Mouse (Mus musculus): ENCODE results near the gene Smok3a.
"Not testable (repeated sequence)": the region's sequence is repeated elsewhere in the genome, so short reads cannot be mapped to it uniquely, and the experiment has no call there.

The Smok3a gene

DNA sequence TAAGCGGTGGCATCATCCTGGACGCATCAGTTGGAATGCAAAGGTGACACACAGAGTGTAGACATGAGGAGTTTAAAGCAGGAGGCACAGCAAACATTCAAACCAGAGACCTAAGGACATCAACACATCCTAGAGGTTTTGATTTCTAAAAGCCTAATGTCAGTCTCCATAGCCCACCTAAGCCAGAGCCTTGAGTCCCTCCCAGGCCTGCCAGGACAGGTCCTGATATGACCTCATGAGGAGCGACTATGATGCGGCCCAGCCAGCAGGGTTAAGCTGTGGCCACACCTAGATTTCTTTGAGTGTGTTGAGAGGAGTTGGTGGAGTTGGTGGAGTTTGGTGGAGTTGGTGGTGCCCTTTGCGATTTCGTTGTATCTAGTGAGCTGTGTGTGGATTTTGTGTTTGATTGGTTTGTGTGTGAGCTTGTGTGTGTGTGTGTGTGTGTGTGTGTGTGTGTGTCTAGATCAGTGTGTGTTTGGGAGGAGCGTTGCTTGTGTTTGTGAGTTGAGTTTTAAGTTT is at the start of gene Smok3a, which contains the start of gene Smok3b:
TSS of gene Smok3a (plus strand) at position 301 of the 519 bp plus-strand sequence.
TSS of gene Smok3b (plus strand) at position 469 of the 519 bp plus-strand sequence.
- not testable (repeated sequence) for DNase-seq (ENCODE audit: extremely low read depth, low read depth)

DNA sequence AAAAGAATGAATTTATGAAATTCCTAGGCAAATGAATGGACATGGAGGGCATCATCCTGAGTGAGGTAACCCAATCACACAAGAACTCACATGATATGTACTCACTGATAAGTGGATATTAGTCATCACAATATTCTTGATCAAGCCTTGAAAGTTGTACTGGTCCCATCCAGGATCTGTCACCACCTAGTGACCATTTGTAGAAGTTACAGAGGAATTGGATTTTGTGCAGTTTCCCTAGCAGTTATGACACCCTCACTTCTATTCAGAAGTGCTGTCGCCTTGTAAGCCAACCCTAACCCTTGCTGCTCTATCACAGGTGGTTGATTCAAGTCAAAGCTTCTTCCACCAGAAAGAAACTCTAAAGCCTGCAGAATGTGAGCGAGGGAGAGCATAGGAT is 47.9 kb upstream of the Smok3a start:
- no peak for DNase-seq (ENCODE audit: extremely low read depth, low read depth)

DNA sequence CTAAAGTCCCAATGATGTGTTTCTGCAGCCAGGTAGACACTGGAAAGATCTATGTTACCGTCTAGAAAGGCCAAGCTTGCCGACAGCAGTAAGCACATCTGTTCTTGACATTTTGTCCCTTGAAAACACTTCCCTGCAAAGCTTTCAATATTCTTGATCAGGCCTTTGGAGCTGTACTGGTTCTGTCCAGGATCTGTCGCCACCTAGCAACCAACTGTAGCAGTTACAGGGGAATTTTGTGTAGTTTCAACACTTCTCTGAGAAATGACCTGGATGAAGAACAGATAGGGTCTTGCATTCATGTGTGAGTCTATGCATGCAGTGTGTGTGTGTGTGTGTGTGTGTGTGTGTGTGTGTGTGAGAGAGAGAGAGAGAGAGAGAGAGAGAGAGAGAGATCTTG is 47.3 kb upstream of the Smok3a start:
- no peak for DNase-seq (ENCODE audit: extremely low read depth, low read depth)

DNA sequence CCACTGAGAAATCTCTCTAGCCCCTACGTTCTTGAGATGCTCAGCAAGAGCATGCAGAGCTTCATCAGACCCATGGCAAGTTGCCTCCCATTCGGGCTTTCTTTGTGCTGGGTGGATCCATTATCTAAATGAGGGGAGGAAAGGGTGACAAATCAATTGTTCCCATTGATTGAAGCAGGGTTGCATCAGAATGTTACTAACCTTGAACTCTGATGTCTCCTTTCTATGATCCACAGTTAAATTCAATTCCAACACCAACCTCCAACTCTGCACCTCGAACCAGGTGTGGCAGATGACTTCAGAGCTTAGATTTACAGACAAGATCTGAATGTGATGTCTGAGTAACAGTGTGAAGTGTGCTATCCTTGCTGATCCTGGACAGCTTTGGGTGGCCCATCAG is 46.3 kb upstream of the Smok3a start:
- no peak for DNase-seq (ENCODE audit: extremely low read depth, low read depth)

DNA sequence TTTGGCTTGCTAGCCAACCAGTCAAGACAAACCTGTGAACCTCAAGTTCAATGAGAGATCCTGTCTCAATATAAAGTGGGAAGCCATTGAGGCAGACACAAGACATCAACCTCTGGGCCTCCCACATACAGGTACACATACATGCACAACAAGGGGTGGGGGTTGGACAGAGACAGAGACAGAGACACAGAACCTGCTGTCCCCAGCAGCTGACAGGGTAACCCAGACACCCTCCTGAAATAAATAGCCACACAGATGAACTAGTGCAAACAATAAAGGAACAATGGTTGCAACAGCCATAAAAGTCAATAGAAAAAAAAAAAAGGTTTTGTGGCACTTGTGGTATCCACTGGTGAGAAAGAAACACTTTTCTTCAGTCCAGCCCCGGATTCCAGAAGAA is 45.6 kb upstream of the Smok3a start:
- no peak for DNase-seq (ENCODE audit: extremely low read depth, low read depth)

DNA sequence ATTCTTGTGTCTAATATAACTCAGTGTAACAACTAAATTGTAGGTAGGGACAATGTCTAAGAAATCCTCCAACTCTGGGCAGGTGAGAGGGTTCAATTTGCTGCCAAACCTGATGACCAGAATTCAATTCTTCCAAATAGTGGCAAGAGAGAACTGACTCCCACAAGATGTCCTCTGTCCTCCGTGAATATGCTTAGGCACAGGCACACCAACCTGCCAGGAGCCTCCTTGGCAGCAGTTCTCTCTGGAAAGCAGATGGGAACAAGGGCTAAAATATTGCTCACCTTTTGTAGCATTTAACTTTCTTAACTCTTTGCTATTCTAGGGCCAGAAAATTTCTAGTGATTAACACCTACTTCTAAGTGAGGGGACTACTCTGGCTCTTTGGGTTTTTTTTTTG is 43.8 kb upstream of the Smok3a start:
- DNase-seq (ENCODE audit: extremely low read depth, low read depth), result no peak

DNA sequence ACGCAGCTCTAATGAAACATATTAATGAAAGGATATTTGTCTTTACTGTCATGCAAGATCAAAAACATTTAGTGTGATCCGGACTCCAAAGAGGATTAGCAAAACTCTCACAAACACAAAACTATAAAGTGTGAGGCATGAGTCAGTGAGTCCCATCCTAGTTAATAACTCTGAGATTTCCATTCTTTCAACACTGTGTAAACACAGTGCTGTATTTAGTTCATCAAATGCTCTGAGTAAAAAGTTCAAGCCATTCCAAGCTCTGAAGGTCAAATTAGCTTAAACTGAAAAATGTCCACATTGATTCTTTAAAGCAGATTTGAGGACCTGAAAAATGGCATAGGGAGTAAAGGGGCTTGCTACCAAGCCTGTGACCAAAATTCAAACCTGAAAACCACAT is 42.0 kb upstream of the Smok3a start:
- no peak for DNase-seq (ENCODE audit: extremely low read depth, low read depth)

DNA sequence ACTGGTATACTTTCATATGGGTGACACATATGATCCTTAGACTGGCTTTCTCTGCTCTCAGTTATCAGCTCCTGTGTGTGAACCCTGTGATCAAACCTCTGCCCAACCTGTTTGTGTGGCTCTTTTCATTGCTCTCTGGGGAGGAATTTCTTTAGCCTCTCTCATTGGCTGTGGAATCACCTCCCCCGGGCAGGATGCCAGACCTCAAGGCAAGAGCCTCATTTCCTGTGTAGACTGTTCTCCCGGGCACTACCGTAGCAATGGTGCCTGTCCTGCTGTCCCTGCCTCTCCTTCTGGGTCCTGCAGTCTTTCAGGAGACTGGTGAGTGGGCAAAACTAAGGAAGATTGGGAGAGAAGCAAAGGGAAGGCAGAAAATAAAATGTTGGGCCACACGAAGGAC is 39.8 kb upstream of the Smok3a start, which contains the start of gene Azgp1:
TSS of gene Azgp1 (plus strand) at position 221 of the 400 bp plus-strand sequence.
- no peak for DNase-seq (ENCODE audit: extremely low read depth, low read depth)

DNA sequence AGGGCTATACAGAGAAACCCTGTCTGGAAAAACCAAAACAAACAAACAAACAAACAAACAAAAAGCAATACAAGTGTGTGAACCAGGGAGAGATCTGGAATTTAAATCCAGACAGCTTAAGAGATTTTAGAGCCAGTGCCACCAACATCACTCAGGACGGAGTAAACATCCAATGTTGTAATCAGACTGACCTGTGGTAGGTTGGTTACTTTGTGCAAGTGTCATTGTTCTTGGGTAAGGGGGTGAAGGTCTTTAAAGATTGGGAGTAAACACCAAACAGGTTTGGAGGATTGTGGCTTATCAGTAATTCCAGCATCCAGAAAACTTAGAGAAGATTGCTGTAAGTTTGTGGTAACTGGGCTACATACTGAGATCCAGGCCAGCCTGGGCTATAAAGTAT is 34.7 kb upstream of the Smok3a start:
- no peak for DNase-seq (ENCODE audit: extremely low read depth, low read depth)

DNA sequence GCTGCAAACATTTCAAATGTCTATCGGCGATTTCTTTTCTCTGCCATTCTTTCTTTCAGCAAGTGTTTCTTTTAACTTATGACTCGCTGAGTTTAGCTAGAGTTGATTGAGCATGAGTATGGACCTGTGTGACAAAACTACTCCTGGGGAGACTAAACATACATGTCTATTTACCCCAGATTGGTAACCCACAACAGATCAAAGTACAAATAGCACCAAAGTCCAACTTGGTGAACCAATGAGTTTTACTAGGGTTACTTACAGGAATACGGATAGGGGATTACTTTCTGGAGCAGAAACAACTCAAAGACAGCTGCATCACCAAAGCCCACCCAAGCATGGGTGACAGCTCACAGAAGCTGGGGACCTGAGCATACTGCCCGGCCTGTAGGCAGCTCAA is 11.6 kb upstream of the Smok3a start:
- no peak for DNase-seq (ENCODE audit: extremely low read depth, low read depth)

DNA sequence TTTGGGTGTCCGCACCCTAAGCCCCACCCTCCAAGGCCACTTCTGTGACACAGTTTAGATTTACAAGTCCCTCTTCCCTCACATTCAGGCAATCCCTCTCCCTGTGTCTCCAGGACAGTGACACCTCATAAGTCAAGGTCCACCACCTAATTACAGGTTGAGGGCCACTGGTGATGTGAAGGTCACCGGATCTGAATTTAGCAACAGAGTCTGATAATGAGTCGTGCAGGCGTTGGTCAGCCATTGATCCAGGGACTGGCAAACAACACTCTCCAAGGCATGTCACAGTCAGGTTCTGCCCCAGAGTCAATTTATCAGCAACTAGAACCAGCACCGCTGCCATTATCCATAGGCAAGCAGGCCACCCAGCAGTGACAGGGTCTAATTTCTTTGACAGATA is 8.7 kb upstream of the Smok3a start:
- no peak for DNase-seq (ENCODE audit: extremely low read depth, low read depth)

DNA sequence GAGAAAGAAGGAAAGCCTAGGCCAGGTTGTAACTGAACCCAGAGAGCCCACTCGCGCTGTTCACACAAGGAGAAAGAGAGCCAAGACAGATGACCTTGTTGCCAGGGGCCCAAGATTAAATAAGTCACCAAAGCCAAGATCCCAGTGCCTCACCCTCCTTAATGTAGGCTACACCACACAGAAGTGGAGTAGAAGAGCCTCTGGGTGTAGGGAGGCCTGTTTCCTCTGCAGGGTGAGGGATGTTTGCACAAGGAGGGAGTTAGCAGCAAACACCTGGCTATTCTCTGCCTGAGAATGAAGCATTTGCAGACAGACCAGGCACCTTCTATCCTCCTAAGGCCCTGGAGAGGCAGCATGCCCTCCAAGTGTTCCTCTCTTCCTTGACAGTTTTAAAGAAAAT is 4.5 kb upstream of the Smok3a start:
- DNase-seq (ENCODE audit: extremely low read depth, low read depth), result no peak

DNA sequence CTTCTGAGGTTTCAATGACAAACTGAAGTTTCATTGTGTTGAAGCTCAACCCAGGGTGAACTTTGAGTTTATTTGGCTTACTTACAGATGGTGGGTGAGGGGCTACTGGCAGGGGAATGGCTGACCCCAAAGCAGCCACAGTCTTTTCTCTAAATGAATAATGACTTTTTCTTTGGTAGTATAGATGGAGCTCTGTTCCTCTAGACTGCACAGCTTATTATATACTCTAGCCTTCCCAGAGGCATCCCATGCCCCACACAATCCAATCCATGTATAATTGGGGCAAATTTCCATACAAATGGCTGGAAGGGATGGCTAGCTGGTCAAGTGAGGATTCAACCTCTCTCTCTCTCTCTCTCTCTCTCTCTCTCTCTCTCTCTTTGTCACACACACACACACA is 4.1 kb upstream of the Smok3a start:
- DNase-seq (ENCODE audit: extremely low read depth, low read depth), result no peak

DNA sequence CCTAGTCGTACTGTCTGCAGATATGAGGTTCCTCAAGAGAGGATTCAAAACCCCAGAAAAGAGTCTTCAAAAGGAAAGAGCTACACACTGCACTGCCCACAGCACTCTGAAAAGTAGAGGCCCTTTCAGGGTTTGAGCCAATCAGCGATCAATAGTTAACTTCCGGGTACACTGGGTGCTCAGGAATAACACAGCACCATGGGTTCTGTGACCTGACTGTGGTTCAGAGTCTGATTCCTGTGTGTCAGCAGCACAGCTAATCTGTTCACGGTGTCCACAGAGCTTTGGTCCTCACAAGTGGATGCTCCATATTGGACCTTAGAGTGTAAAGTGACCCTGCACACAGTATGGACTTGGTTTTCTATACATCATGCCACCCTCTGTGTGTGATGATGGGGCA is 1.5 kb upstream of the Smok3a start:
- DNase-seq (ENCODE audit: extremely low read depth, low read depth), result not testable (repeated sequence)

DNA sequence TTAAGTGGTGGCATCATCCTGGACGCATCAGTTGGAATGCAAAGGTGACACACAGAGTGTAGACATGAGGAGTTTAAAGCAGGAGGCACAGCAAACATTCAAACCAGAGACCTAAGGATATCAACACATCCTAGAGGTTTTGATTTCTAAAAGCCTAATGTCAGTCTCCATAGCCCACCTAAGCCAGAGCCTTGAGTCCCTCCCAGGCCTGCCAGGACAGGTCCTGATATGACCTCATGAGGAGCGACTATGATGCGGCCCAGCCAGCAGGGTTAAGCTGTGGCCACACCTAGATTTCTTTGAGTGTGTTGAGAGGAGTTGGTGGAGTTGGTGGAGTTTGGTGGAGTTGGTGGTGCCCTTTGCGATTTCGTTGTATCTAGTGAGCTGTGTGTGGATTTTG is 31.8 kb downstream of the Smok3a start, which contains the start of gene Smok3c:
TSS of gene Smok3c (plus strand) at position 301 of the 400 bp plus-strand sequence.
- not testable (repeated sequence) for DNase-seq (ENCODE audit: extremely low read depth, low read depth)

DNA sequence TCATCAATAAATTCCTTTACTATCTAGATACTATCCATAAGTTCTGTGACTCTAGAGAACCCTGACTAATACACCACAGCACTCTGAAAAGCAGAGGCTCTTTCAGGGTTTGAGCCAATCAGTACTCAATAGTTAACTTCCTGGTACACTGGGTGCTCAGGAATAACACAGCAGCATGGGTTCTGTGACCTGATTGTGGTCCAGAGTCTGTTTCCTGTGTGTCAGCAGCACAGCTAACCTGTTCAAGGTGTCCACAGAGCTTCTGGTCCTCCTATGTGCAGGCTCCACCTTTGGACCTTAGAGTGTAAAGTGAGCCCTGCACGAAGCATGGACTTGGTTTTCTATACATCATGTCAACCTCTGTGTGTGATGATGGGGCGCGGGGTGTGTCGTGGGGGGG is 52.7 kb downstream of the Smok3a start:
- DNase-seq (ENCODE audit: extremely low read depth, low read depth), result no peak

DNA sequence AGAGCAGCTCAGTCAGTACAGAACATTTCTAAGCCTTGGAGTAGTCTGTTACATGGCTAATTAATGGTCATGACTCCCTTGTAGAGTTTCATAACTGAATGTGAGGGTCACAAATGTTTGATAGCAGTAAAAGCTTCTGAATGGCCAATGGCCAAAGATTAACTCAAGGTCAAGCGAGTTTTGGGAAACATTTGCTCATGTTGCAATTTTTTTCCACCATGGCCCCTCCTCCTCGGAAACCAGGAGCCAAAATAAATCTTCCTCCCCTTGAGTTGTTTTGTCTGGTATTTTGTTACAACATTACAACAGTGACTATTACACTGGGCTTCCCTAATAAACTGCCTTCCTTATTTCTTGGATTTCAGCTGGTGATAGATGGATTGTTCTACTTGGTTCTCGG is 54.6 kb downstream of the Smok3a start:
- no peak for DNase-seq (ENCODE audit: extremely low read depth, low read depth)

DNA sequence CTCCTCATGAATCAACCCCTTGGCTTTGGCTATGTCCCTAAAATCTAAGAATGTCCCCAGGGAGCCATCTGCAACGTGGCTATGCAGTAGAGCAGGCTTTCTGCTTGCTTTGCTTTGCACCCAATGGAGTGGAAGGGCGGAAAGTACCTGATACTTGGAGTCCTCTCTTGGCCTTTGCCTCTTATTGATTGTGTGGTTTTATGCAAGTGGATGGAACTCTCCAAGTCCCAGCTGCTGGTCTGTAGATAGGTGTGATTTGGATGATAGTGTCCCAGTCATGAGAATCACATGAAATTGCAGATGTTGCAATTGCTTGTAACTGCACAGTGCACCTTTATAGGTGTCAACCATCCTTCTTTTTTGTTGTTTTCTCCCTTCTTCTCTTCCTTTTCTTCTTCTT is 55.1 kb downstream of the Smok3a start:
- DNase-seq (ENCODE audit: extremely low read depth, low read depth), result no peak

DNA sequence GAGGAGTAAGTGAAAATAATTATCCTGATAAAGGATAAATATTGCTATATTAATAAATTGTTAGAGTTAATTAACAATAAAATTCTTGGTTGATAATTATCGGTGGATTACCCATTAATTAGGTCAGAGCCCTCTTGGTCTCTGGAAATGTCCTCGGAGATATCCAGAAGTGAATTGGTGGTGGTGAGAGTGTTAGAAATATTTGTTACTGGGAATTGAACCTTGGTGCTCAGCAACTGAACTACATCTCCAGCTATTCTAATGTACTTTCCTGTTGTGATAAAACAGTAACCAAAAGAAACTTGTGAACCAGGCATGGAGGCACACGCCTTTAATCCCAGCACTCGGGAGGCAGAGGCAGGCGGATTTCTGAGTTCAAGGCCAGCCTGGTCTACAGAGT is 59.4 kb downstream of the Smok3a start:
- no peak for DNase-seq (ENCODE audit: extremely low read depth, low read depth)

DNA sequence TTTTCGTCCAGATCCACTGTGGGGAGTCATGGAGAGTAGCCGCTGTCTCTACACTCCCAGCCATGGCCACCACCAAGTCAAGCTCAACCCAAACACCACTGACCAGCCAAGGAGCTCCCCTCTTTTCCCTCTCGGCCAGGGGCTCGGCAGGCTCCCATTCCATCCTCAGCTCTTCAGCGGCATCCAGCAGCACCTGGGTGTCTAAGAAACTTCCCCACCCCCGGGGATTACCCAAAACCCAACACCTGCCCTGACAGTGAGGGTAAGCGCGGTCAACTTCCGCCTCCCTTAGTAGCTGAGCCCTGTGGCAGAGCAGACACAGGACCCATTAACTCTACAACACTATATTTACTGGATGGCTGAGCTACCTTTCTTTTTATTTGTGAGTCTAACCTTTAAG is 60.4 kb downstream of the Smok3a start:
- DNase-seq (ENCODE audit: extremely low read depth, low read depth), result no peak

DNA sequence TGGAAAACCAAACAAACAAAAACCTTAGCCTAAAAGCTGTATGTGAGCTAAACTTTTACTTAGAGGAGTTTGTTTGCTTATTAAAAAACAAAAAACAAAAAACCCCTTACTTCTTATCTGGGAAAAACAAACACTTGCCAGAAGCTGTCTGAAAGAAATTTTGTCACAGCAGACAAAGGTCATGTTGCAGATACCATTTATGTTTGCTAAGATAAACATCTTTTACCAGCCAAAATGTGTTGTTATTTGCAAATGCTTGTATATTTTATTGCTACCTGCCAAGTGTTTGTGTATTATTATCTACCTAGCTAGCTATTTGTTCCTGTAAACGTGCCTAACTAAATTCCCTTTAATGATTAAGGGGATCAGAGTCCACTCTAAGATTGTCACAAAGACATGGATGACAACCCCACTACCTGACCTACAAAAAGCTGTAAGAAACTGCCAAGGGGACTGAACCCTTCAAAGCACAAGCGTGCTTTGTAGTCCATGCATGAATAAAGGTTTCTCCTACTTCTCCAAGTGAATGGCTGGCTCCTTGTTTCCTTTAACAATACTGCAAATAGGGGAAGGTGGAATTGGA is 62.3 kb downstream of the Smok3a start:
- DNase-seq (ENCODE audit: extremely low read depth, low read depth), result no peak

DNA sequence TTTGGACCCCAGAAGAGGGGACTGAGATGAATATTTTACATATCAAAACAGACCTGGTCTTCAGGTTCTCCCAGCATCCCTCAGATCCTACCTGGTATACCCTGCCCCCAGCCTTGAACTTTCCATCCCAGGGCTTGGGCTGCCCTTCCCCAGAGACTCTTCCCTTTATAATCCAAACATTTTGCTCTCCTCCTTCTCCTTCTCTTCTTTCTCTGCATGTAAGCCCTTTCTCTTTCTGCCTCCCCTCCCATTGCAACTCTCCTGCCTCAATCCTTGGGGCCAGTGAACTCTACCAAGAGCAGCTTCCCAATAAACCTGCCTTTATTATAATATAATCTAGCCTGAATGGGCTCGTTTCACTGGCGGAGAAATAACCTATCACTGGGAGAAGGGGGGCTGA is 62.9 kb downstream of the Smok3a start:
- DNase-seq (ENCODE audit: extremely low read depth, low read depth), result no peak

All from MEL-GATA-1-ER (cell line).